Mouse (Mus musculus): Measurements from ENCODE around the gene Ttc23. TPM values are rescaled to one million over a fixed set of nuclear protein-coding genes. Genes with fewer than 3 reads are reported as not detected.

Gene Ttc23
- polyA plus RNA-seq, 1 experiment from 2014 or later, result 47.3 TPM

DNA sequence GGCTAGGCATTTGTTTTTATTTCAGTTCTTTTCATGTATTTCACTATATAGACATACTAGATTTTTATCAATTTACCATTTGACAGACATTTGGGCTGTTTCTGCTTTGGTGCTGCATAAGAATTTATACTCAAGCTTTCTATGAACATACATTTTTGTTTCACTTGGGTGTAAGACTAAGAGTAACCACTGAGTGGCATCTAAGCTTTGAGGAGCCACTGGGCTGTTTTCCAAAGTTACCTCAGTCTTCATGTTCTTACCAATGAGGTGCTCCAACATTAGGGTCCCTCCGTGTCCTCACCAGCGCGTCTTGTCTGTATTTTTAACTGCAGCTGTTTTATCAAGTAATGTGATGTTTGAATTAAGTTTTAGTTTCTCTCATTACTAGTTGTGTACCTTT is 39.3 kb downstream of the Ttc23 start:
- DNase-seq (ENCODE audit: low spot score), result no peak
- Histone ChIP-seq H3K27ac (replicated peaks) (no peak overlapping the region), H3K4me3 (no peak overlapping the region), H3K27me3 (replicated peaks; ENCODE audit: low read depth, poor library complexity, severe bottlenecking) (no peaks in the 10 kb centered on the region), H3K36me3 (replicated peaks) (peaks cover 65% of the 10 kb centered on the region), H3K9me3 (peaks cover 8% of the 10 kb centered on the region; the same call in 1 of the 2 replicates), H3K4me1 (no peaks in the 10 kb centered on the region)
- 98% methylated on average over 3 of the region's 3 CpGs for WGBS

DNA sequence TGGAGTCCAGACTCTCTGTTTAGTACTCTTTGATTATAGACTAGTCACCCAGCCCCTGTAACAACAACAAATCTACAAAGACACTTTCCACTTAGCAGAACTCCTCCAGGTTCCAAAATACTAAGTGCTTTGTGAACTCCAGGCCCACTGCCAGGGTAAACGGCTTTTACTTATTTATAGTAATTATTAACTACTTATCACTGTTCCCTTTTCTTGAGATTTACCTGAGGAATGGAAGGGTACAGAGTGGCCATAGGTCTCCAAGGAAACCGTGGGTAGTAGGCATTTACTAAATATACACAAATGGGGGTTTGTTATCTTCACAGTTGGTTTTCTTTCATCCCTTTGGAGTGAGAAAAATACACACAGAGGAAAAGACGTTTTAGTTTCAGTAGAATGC is 41.1 kb downstream of the Ttc23 start:
- no peaks in the 10 kb centered on the region for H3K27me3 ChIP-seq (replicated peaks; ENCODE audit: low read depth, poor library complexity, severe bottlenecking)
- peaks cover 8% of the 10 kb centered on the region; the same call in 1 of the 2 replicates for H3K9me3 ChIP-seq
- 71% methylated on average over 3 of the region's 3 CpGs for WGBS
- no peak overlapping the region for H3K27ac ChIP-seq (replicated peaks)
- H3K36me3 ChIP-seq (replicated peaks), result peaks cover 57% of the 10 kb centered on the region
- DNase-seq (ENCODE audit: low spot score), result no peak
- H3K4me1 ChIP-seq, result no peaks in the 10 kb centered on the region
- H3K4me3 ChIP-seq, result no peak overlapping the region

GRCm38 (mm10) chr7:67689793-67690192 is 42.6 kb downstream of the Ttc23 start:
- no peak overlapping the region for H3K4me3 ChIP-seq
- peaks cover 49% of the 10 kb centered on the region for H3K36me3 ChIP-seq (replicated peaks)
- H3K9me3 ChIP-seq, result peaks cover 8% of the 10 kb centered on the region; the same call in 1 of the 2 replicates
- H3K27me3 ChIP-seq (replicated peaks; ENCODE audit: low read depth, poor library complexity, severe bottlenecking), result no peaks in the 10 kb centered on the region
- H3K27ac ChIP-seq (replicated peaks), result no peak overlapping the region
- WGBS, result 83% methylated on average over 7 of the region's 7 CpGs
- no peak for DNase-seq (ENCODE audit: low spot score)
- H3K4me1 ChIP-seq, result no peaks in the 10 kb centered on the region

DNA sequence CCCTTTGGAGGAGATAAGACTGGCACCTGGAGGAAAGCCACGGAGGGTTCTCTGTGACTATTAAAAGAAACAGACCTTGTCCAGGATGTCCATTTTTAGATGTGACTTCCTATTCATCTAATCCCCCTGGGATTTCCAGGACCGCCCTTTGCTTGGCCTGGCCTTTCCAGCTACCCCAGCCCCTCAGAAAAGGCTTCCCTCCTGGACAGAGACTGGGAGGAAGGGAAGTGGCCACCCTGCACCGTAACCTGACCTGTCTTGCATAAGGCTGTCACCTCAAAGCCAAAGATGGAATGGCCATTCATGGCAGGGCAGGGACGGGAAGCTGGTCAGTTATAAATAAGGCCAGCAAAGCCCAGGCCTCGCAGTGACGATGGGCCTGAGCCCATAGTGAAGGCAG is 43.8 kb downstream of the Ttc23 start:
- H3K36me3 ChIP-seq (replicated peaks), result peaks cover 39% of the 10 kb centered on the region
- DNase-seq (ENCODE audit: low spot score), result no peak
- no peak overlapping the region for H3K4me3 ChIP-seq
- H3K27ac ChIP-seq (replicated peaks), result no peak overlapping the region
- no peaks in the 10 kb centered on the region for H3K4me1 ChIP-seq
- 76% methylated on average over 6 of the region's 6 CpGs for WGBS
- H3K27me3 ChIP-seq (replicated peaks; ENCODE audit: low read depth, poor library complexity, severe bottlenecking), result no peaks in the 10 kb centered on the region
- H3K9me3 ChIP-seq, result no peaks in the 10 kb centered on the region

GRCm38 (mm10) chr7:67692141-67692540 is 44.9 kb downstream of the Ttc23 start:
- H3K27me3 ChIP-seq (replicated peaks; ENCODE audit: low read depth, poor library complexity, severe bottlenecking), result no peaks in the 10 kb centered on the region
- peaks cover 47% of the 10 kb centered on the region for H3K36me3 ChIP-seq (replicated peaks)
- H3K4me3 ChIP-seq, result no peak overlapping the region
- DNase-seq (ENCODE audit: low spot score), result no peak
- 85% methylated on average over 3 of the region's 3 CpGs for WGBS
- no peaks in the 10 kb centered on the region for H3K4me1 ChIP-seq
- H3K27ac ChIP-seq (replicated peaks), result no peak overlapping the region
- no peaks in the 10 kb centered on the region for H3K9me3 ChIP-seq

DNA sequence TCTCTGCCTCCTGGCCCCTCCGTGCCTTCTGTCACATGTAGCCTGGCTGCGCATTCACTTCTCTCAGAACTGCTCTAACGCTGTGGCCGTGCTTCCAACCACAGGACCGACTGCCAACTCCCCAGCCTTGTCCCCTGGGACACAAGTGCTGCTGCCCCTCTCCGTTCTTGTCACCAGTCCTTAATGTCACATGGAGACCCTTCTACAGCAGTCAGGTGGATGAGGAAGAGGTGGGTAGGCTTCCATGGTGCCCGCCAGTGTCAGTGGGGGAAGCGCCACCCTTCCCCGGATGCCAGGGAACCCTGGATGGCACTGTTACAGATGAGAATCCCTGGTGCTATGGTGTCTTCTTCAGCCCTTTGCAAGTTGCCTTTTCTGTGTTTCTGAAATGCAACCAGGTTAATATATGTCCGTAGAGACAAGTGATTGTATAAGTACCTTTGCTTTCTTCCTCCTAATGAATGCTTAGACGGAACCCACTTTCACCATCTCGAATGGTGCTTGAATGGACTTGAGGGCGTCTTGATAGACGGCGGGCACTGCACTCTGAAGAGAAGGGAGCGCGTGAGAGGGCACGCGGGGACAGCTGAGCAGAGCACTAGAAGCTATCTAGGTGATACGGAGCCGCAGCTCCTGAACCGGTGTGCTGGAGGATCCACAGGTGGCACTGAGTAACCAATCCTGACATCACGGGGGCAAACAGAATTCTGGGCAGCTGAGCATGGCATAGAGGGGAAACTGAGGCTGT is 45.8 kb downstream of the Ttc23 start:
- Histone ChIP-seq H3K4me1 (no peaks in the 10 kb centered on the region), H3K36me3 (replicated peaks) (peaks cover 52% of the 10 kb centered on the region), H3K9me3 (no peaks in the 10 kb centered on the region), H3K27ac (replicated peaks) (no peak overlapping the region), H3K27me3 (replicated peaks; ENCODE audit: low read depth, poor library complexity, severe bottlenecking) (no peaks in the 10 kb centered on the region), H3K4me3 (no peak overlapping the region)
- no peak for DNase-seq (ENCODE audit: low spot score)
- 94% methylated on average over 23 of the region's 23 CpGs for WGBS

GRCm38 (mm10) chr7:67695906-67696305 is 48.7 kb downstream of the Ttc23 start:
- Histone ChIP-seq H3K4me3 (no peak overlapping the region), H3K27ac (replicated peaks) (no peak overlapping the region), H3K4me1 (peaks cover 4% of the 10 kb centered on the region; the same call in 1 of the 2 replicates), H3K9me3 (no peaks in the 10 kb centered on the region), H3K36me3 (replicated peaks) (peaks cover 67% of the 10 kb centered on the region), H3K27me3 (replicated peaks; ENCODE audit: low read depth, poor library complexity, severe bottlenecking) (no peaks in the 10 kb centered on the region)
- DNase-seq (ENCODE audit: low spot score), result no peak
- WGBS, result 83% methylated on average over 7 of the region's 7 CpGs

- H3K27me3 ChIP-seq (replicated peaks; ENCODE audit: low read depth, poor library complexity, severe bottlenecking), result no peaks in the 10 kb centered on the region
- H3K36me3 ChIP-seq (replicated peaks), result peaks cover 76% of the 10 kb centered on the region
- H3K9me3 ChIP-seq, result no peaks in the 10 kb centered on the region
- WGBS, result 95% methylated on average over 28 of the region's 28 CpGs
- no peak overlapping the region for H3K4me3 ChIP-seq
- peaks cover 4% of the 10 kb centered on the region; the same call in 1 of the 2 replicates for H3K4me1 ChIP-seq
- no peak overlapping the region for H3K27ac ChIP-seq (replicated peaks)
- no peak for DNase-seq (ENCODE audit: low spot score)
Measured at GRCm38 (mm10) chr7:67697892-67698630, 50.9 kb downstream of the Ttc23 start.

GRCm38 (mm10) chr7:67699301-67699700 is 52.1 kb downstream of the Ttc23 start:
- DNase-seq (ENCODE audit: low spot score), result no peak
- no peaks in the 10 kb centered on the region for H3K27me3 ChIP-seq (replicated peaks; ENCODE audit: low read depth, poor library complexity, severe bottlenecking)
- H3K9me3 ChIP-seq, result no peaks in the 10 kb centered on the region
- peaks cover 4% of the 10 kb centered on the region; the same call in 1 of the 2 replicates for H3K4me1 ChIP-seq
- 95% methylated on average over 4 of the region's 4 CpGs for WGBS
- H3K4me3 ChIP-seq, result no peak overlapping the region
- no peak overlapping the region for H3K27ac ChIP-seq (replicated peaks)
- peaks cover 81% of the 10 kb centered on the region for H3K36me3 ChIP-seq (replicated peaks)

DNA sequence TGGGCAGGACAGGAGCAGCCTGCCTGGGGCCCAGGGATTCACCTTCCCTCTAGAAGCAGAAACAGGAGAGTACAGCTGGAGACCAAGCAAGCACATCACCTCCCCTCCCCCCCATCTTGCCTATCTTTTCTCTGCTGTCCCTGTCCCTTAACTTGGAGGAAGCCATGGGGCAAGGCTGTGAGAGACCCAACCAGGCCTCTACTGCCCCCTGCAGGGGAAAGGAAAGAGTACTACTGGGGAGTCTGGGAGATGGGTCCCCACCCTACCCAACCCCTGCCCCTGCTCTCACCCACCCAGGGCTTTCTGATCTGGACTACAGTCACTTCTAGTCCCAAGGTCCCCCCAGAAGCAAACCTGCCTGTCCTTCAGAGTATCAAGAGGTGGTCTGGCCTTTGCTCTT is 53.6 kb downstream of the Ttc23 start:
- DNase-seq (ENCODE audit: low spot score), result peak; percentile 57
- Histone ChIP-seq H3K4me3 (no peak overlapping the region), H3K27ac (replicated peaks) (no peak overlapping the region), H3K4me1 (peaks cover 4% of the 10 kb centered on the region; the same call in 1 of the 2 replicates), H3K36me3 (replicated peaks) (peaks cover 96% of the 10 kb centered on the region), H3K9me3 (no peaks in the 10 kb centered on the region), H3K27me3 (replicated peaks; ENCODE audit: low read depth, poor library complexity, severe bottlenecking) (no peaks in the 10 kb centered on the region)

DNA sequence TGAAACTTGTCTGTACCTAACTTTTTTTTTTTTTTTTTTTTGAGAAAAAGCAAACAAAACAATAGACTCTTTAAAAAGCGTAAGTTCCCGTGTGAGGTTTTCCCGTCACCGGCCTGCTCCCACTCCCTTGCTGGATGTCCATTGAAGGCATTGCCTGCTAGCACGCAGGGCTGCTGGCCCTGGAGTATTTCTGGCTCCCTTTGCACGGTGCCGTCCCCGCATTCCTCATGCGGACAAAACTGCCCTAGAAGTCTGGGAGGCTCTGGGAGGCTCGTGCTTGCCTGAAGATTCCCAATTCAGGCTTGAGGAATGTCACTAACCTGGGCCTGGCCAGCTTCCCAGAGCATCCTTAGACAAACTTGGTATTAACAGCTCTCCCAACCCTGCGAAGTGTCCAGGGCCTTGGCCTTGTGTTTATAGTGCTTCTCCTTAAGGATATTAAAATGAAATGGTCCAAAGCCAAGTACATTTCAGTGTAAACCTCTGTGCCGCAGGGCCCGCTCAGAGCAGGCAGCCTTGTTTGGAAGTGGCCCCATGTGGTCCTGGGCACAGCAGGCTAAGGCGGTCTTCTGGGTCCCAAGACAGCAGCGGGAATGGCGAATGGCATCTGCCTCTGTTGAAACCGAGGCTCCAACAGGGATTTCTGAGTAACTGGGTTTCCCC is 54.2 kb downstream of the Ttc23 start:
- WGBS, result 75% methylated on average over 17 of the region's 17 CpGs
- no peaks in the 10 kb centered on the region for H3K27me3 ChIP-seq (replicated peaks; ENCODE audit: low read depth, poor library complexity, severe bottlenecking)
- H3K4me3 ChIP-seq, result no peak overlapping the region
- DNase-seq (ENCODE audit: low spot score), result no peak
- no peaks in the 10 kb centered on the region for H3K9me3 ChIP-seq
- peaks cover 4% of the 10 kb centered on the region; the same call in 1 of the 2 replicates for H3K4me1 ChIP-seq
- no peak overlapping the region for H3K27ac ChIP-seq (replicated peaks)
- peaks cover 92% of the 10 kb centered on the region for H3K36me3 ChIP-seq (replicated peaks)

DNA sequence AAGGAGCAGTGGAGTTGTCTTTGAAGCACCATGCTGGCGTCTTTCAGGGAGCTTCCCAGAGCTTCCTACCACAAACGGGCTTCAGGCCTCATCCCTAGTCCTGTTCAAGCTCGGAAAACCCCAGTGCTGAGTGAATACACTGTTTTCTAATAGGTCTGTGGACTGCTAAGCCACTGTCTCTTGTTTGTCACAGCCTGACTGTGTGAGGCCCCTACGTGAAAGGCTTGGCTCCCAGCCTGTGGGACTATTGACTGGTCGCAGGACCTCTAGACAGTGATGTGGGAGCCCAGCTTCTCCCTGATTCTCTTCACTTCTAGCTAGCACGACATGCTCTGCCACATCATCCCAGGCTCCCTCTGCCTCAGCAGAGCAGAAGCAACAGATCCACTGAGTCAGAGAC is 61.0 kb downstream of the Ttc23 start:
- Histone ChIP-seq H3K27ac (replicated peaks) (no peak overlapping the region), H3K4me3 (no peak overlapping the region), H3K27me3 (replicated peaks; ENCODE audit: low read depth, poor library complexity, severe bottlenecking) (no peaks in the 10 kb centered on the region), H3K4me1 (no peaks in the 10 kb centered on the region), H3K36me3 (replicated peaks) (peaks cover 90% of the 10 kb centered on the region), H3K9me3 (no peaks in the 10 kb centered on the region; the same call in 1 of the 2 replicates)
- no peak for DNase-seq (ENCODE audit: low spot score)
- WGBS, result 84% methylated on average over 6 of the region's 6 CpGs

Measured in embryonic facial prominence, embryonic 10.5 days (tissue).